Mouse (Mus musculus) liver, embryonic 13.5 days (tissue): Measurements from ENCODE around the gene Arfgap3. TPM values are rescaled to one million over a fixed set of nuclear protein-coding genes. Genes with fewer than 3 reads are reported as not detected.

Source experiments
- ATAC-seq: fragments of 200-750 bp; cut with Nextera tagmentation; 2 replicates; pipeline ENCODE4 v1.8.0; 2017; ENCODE audit warnings: low read depth, mild to moderate bottlenecking, moderate number of reproducible peaks, moderate library complexity
- DNase-seq: peaks from one replicate; pipeline ENCODE4 v3.0.0; 2022
- H3K27ac ChIP-seq: fragments of 300-500 bp; sonication (generic); 2 replicates; pipeline ENCODE4 v1.5.1; 2015; ENCODE audit warnings: moderate library complexity, mild to moderate bottlenecking, inconsistent platforms
- H3K27me3 ChIP-seq: fragments of 300-500 bp; sonication (generic); 2 replicates; pipeline ENCODE4 v1.6.1; 2015; ENCODE audit warnings: mild to moderate bottlenecking, inconsistent platforms
- H3K36me3 ChIP-seq: fragments of 300-500 bp; sonication (generic); 2 replicates; pipeline ENCODE4 v1.6.1; 2015; ENCODE audit warnings: mild to moderate bottlenecking, inconsistent platforms
- H3K4me1 ChIP-seq: fragments of 300-500 bp; sonication (generic); replicated peaks from 2 replicates; pipeline ENCODE4 v1.6.1; 2015; ENCODE audit warnings: inconsistent platforms
- H3K4me2 ChIP-seq: fragments of 300-500 bp; sonication (generic); 2 replicates; pipeline ENCODE4 v1.6.1; 2015; ENCODE audit warnings: inconsistent platforms, mild to moderate bottlenecking, moderate library complexity
- H3K4me3 ChIP-seq: fragments of 300-500 bp; sonication (generic); replicated peaks from 2 replicates; pipeline ENCODE4 v1.5.1; 2015; ENCODE audit warnings: mild to moderate bottlenecking, inconsistent platforms
- H3K9ac ChIP-seq: fragments of 300-500 bp; sonication (generic); 2 replicates; pipeline ENCODE4 v1.6.1; 2015; ENCODE audit warnings: mild to moderate bottlenecking, inconsistent platforms
- H3K9me3 ChIP-seq: fragments of 300-500 bp; sonication (generic); replicated peaks from 2 replicates; pipeline ENCODE4 v1.6.1; 2016; ENCODE audit warnings: inconsistent platforms
- WGBS: fragments of 180-500 bp; shearing (Covaris S2); methylation state at CpG from one replicate; pipeline ENCODE4 v1.1.7; 2015; ENCODE audit not compliant: insufficient replicate concordance; 5-methylcytosine and 5-hydroxymethylcytosine counted together
- polyA plus RNA-seq: library from polyadenylated mRNA; unstranded; fragments of >200 nt; fragmentation: Nextera tagmentation; extraction: Ambion mirVana; gene quantifications from 2 replicates; pipeline ENCODE4 v1.2.1, GENCODE M21; 2015

Arfgap3 gene
- polyA plus RNA-seq, 1 experiment from 2014 or later: 15.2 TPM

GRCm38 (mm10) chr15:83306181-83306580 is 43.9 kb downstream of the Arfgap3 start:
- H3K9me3 ChIP-seq: no peaks in the 10 kb centered on the region
- ATAC-seq: no peak
- H3K4me3 ChIP-seq: no peak overlapping the region
- no peak overlapping the region for H3K4me2 ChIP-seq
- WGBS: 87% methylated on average over 12 of the region's 12 CpGs
- DNase-seq: no peak
- no peak overlapping the region for H3K9ac ChIP-seq
- H3K27me3 ChIP-seq: no peaks in the 10 kb centered on the region
- peaks cover 38% of the 10 kb centered on the region for H3K36me3 ChIP-seq
- H3K4me1 ChIP-seq: peaks cover 52% of the 10 kb centered on the region
- peak overlapping the region; percentile 63; the same call in 1 of the 2 replicates for H3K27ac ChIP-seq

- ATAC-seq (no peak), DNase-seq (no peak)
- H3K4me3 ChIP-seq: no peak overlapping the region
- 77% methylated on average over 12 of the region's 12 CpGs for WGBS
- peak overlapping the region; percentile 63 for H3K27ac ChIP-seq
- H3K9ac ChIP-seq: no peak overlapping the region
- no peaks in the 10 kb centered on the region for H3K27me3 ChIP-seq
- H3K4me1 ChIP-seq: peaks cover 60% of the 10 kb centered on the region
- peaks cover 34% of the 10 kb centered on the region for H3K36me3 ChIP-seq
- H3K9me3 ChIP-seq: no peaks in the 10 kb centered on the region
- H3K4me2 ChIP-seq: no peak overlapping the region
Measured at GRCm38 (mm10) chr15:83305192-83305921, 44.7 kb downstream of the Arfgap3 start.

- Histone ChIP-seq H3K4me1 (peaks cover 64% of the 10 kb centered on the region), H3K9ac (no peak overlapping the region), H3K9me3 (no peaks in the 10 kb centered on the region), H3K27ac (no peak overlapping the region), H3K4me2 (no peak overlapping the region), H3K36me3 (peaks cover 29% of the 10 kb centered on the region), H3K27me3 (no peaks in the 10 kb centered on the region), H3K4me3 (no peak overlapping the region)
- DNase-seq (no peak), ATAC-seq (no peak)
- 89% methylated on average over 9 of the region's 9 CpGs for WGBS
Measured at GRCm38 (mm10) chr15:83304804-83305191, 45.2 kb downstream of the Arfgap3 start.

- H3K27me3 ChIP-seq: no peaks in the 10 kb centered on the region
- no peak overlapping the region for H3K4me3 ChIP-seq
- 75% methylated on average over 13 of the region's 13 CpGs for WGBS
- ATAC-seq: no peak
- no peak overlapping the region for H3K9ac ChIP-seq
- peaks cover 61% of the 10 kb centered on the region for H3K4me1 ChIP-seq
- H3K4me2 ChIP-seq: no peak overlapping the region
- H3K27ac ChIP-seq: no peak overlapping the region; the same call in 1 of the 2 replicates
- DNase-seq: no peak
- H3K36me3 ChIP-seq: peaks cover 32% of the 10 kb centered on the region
- H3K9me3 ChIP-seq: no peaks in the 10 kb centered on the region
Measured at GRCm38 (mm10) chr15:83303656-83304484, 46.2 kb downstream of the Arfgap3 start.

DNA sequence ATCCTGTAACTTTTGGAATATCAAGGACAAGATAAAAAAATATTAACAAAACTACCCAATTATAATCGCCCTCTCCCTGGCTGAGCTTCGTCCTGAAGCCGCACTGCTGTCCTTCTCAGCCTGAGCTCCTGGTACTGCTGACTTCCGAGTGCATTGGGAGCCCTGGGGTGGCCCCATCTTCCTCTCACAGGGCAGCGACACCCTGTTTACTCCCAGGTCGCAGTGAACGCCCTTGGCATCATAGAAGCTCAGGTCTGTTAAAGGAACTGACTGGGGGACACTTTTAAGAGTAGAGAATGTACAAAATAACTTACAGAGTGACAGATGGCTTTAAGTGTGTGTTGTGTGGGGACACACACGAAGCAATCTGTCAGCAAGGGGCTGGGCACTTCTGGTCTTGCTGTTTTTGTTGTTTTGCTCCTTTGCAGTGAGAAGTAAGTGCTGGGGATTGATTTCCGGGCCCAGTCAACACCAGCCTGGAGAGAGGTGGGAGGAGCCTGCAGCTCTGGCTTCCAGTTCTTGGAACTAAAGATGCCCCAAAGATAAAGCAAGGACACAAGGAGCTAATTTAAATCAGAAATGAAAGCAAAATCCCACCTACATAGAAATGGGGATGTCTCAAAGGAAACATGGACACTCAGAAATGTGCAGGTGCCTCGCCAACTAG is 50.0 kb downstream of the Arfgap3 start:
- ATAC-seq: peak; percentile 70

DNA sequence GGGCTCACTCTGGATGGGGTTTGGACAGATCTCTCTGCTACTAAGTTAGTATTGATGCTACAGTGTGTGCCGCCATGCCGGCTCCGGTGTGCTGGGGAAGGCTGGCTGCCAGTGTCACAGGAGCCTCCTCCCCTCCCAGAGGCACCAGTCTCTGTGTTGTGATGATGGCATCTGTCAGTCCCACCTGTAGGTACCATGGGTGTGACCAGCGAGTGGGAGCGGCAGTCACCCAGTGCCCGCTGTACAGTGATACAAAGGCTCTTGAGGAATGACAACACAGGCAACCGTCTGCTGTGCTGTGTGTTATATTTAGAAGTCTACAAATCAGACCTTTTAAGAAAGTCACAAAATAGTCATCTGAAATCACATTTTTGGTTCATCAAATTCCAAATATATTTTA is 50.6 kb downstream of the Arfgap3 start:
- peak overlapping the region; percentile 64 for H3K27ac ChIP-seq
- no peak overlapping the region for H3K4me3 ChIP-seq
- peaks cover 29% of the 10 kb centered on the region for H3K4me1 ChIP-seq
- H3K36me3 ChIP-seq: peaks cover 8% of the 10 kb centered on the region; the same call in 1 of the 2 replicates
- H3K27me3 ChIP-seq: no peaks in the 10 kb centered on the region
- WGBS: 78% methylated on average over 7 of the region's 7 CpGs
- no peak overlapping the region for H3K4me2 ChIP-seq
- ATAC-seq: peak; percentile 52
- H3K9me3 ChIP-seq: no peaks in the 10 kb centered on the region
- peak overlapping the region; percentile 22; the same call in 1 of the 2 replicates for H3K9ac ChIP-seq
- DNase-seq: no peak

More for the DNA sequence above, 50.0 kb downstream of the Arfgap3 start:
- no peak for DNase-seq
- H3K9ac ChIP-seq: no peak overlapping the region; the same call in 1 of the 2 replicates
- peak overlapping the region; percentile 69 for H3K27ac ChIP-seq
- H3K27me3 ChIP-seq: no peaks in the 10 kb centered on the region
- WGBS: 55% methylated on average over 10 of the region's 10 CpGs
- H3K9me3 ChIP-seq: no peaks in the 10 kb centered on the region
- no peak overlapping the region for H3K4me2 ChIP-seq
- H3K36me3 ChIP-seq: peaks cover 8% of the 10 kb centered on the region; the same call in 1 of the 2 replicates
- H3K4me3 ChIP-seq: no peak overlapping the region
- peaks cover 34% of the 10 kb centered on the region for H3K4me1 ChIP-seq

GRCm38 (mm10) chr15:83298810-83299209 is 51.2 kb downstream of the Arfgap3 start:
- ATAC-seq (no peak), DNase-seq (no peak)
- Histone ChIP-seq H3K9me3 (no peaks in the 10 kb centered on the region), H3K27me3 (no peaks in the 10 kb centered on the region), H3K4me1 (peaks cover 23% of the 10 kb centered on the region), H3K9ac (0 out of 2 replicates have a peak overlapping the region, but pooled peaks have one; percentile 22), H3K4me2 (no peak overlapping the region), H3K27ac (peak overlapping the region; percentile 64), H3K4me3 (no peak overlapping the region), H3K36me3 (peaks cover 8% of the 10 kb centered on the region; the same call in 1 of the 2 replicates)
- 64% methylated on average over 2 of the region's 2 CpGs for WGBS

DNA sequence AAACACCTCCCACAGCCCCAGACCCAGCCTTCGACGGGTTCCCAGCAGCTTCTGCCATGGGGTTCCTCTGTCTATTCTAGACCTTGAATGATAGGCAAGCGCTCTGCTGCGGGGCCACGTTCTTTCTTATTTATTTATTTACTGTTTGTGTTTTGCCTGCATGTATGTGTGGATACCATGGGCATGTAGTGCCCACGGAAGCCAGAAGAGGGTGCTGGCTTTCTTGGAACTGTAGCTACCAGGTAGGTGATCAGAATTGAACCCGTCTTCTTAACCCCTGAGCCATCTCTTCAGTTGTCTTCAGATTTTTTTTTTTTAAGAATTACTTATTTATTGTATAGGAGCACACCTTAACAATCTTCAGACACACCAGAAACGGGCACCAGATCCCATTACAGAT is 51.7 kb downstream of the Arfgap3 start:
- WGBS: 71% methylated on average over 8 of the region's 8 CpGs
- no peaks in the 10 kb centered on the region for H3K27me3 ChIP-seq
- H3K4me1 ChIP-seq: peaks cover 21% of the 10 kb centered on the region
- H3K27ac ChIP-seq: no peak overlapping the region
- no peaks in the 10 kb centered on the region for H3K9me3 ChIP-seq
- no peak for ATAC-seq
- peaks cover 8% of the 10 kb centered on the region; the same call in 1 of the 2 replicates for H3K36me3 ChIP-seq
- no peak overlapping the region for H3K4me3 ChIP-seq
- H3K9ac ChIP-seq: no peak overlapping the region
- DNase-seq: no peak
- no peak overlapping the region for H3K4me2 ChIP-seq

DNA sequence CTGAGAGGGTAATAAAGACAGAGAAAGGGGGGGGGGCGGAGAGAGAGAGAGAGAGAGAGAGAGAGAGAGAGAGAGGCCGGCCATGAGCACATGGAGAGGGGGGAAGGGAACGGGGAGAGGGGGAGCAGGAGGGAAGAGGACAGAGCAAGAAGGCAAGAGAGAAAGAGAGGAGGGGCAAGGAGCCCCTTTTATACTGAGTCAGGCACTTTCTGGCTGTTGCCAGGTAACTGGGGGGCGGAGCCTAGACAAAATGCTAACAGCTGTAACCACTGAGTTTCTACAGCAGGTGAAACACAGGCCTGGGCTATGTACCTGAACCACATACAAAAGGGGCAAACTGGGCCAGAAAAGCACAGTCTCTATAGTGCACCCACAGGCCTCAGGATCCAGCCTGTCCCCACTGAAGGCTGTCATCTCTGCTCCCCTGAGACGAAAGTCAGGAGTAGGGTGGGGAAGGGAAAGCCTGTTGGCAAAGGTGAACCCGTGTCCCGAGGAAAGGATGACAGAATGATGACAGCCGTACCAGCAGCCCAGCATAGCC is 53.2 kb downstream of the Arfgap3 start:
- WGBS: 69% methylated on average over 8 of the region's 8 CpGs
- ATAC-seq (no peak), DNase-seq (no peak)
- no peak overlapping the region for H3K4me2 ChIP-seq
- H3K27ac ChIP-seq: no peak overlapping the region
- no peak overlapping the region for H3K4me3 ChIP-seq
- no peaks in the 10 kb centered on the region for H3K27me3 ChIP-seq
- H3K4me1 ChIP-seq: peaks cover 30% of the 10 kb centered on the region
- H3K9me3 ChIP-seq: no peaks in the 10 kb centered on the region
- peaks cover 5% of the 10 kb centered on the region; the same call in 1 of the 2 replicates for H3K36me3 ChIP-seq
- no peak overlapping the region for H3K9ac ChIP-seq

GRCm38 (mm10) chr15:83296050-83296449 is 54.0 kb downstream of the Arfgap3 start:
- Histone ChIP-seq H3K4me3 (no peak overlapping the region), H3K27me3 (no peaks in the 10 kb centered on the region)
- no peak for ATAC-seq

GRCm38 (mm10) chr15:83294954-83295353 is 55.1 kb downstream of the Arfgap3 start:
- Histone ChIP-seq H3K27me3 (no peaks in the 10 kb centered on the region), H3K36me3 (peaks cover 5% of the 10 kb centered on the region; the same call in 1 of the 2 replicates), H3K9me3 (no peaks in the 10 kb centered on the region), H3K4me2 (no peak overlapping the region), H3K27ac (no peak overlapping the region; the same call in 1 of the 2 replicates), H3K4me3 (no peak overlapping the region), H3K4me1 (peaks cover 17% of the 10 kb centered on the region), H3K9ac (no peak overlapping the region)
- no peak for DNase-seq
- ATAC-seq: no peak
- WGBS: 39% methylated on average over 3 of the region's 3 CpGs

More at GRCm38 (mm10) chr15:83296050-83296449, 54.0 kb downstream of the Arfgap3 start:
- no peak overlapping the region for H3K4me2 ChIP-seq
- 52% methylated on average over 4 of the region's 4 CpGs for WGBS
- H3K4me1 ChIP-seq: peaks cover 28% of the 10 kb centered on the region
- peaks cover 5% of the 10 kb centered on the region; the same call in 1 of the 2 replicates for H3K36me3 ChIP-seq
- DNase-seq: no peak
- H3K27ac ChIP-seq: no peak overlapping the region
- no peak overlapping the region for H3K9ac ChIP-seq
- no peaks in the 10 kb centered on the region for H3K9me3 ChIP-seq
